Mouse (Mus musculus): ENCODE results near the gene D6Ertd527e. TPM values are rescaled to one million over a fixed set of nuclear protein-coding genes. Genes with fewer than 3 reads are reported as not detected.

Gene D6Ertd527e
- polyA plus RNA-seq (2014; fragmentation: Illumina TruSeq; extraction: RNeasy Lipid Tissue Mini Kit (QIAGEN cat#74804); ENCODE audit: low read depth, low replicate concordance): not detected

GRCm38 (mm10) chr6:87104123-87104796 is at the start of gene D6Ertd527e:
TSS of gene D6Ertd527e (plus strand) at chr6:87104746.

Other genes starting within 250 kb of the D6Ertd527e start
- gene Nfu1, start 95.5 kb upstream of the D6Ertd527e start, polyA plus RNA-seq (2014; fragmentation: Illumina TruSeq; extraction: RNeasy Lipid Tissue Mini Kit (QIAGEN cat#74804); ENCODE audit: low read depth, low replicate concordance): 49.5 TPM
- gene Gfpt1, start 61.9 kb upstream of the D6Ertd527e start, polyA plus RNA-seq (2014; fragmentation: Illumina TruSeq; extraction: RNeasy Lipid Tissue Mini Kit (QIAGEN cat#74804); ENCODE audit: low read depth, low replicate concordance): 14.6 TPM
- 1.6 TPM for gene Antxr1, start 231.1 kb downstream of the D6Ertd527e start, polyA plus RNA-seq (2014; fragmentation: Illumina TruSeq; extraction: RNeasy Lipid Tissue Mini Kit (QIAGEN cat#74804); ENCODE audit: low read depth, low replicate concordance)
- gene Gkn1, start 246.2 kb downstream of the D6Ertd527e start, polyA plus RNA-seq (2014; fragmentation: Illumina TruSeq; extraction: RNeasy Lipid Tissue Mini Kit (QIAGEN cat#74804); ENCODE audit: low read depth, low replicate concordance): not detected

Measured in liver, adult 10 weeks (tissue).